Mouse (Mus musculus) forebrain, postnatal 0 days (tissue): ENCODE measurements around the gene 4933402N03Rik. TPM values are rescaled to one million over a fixed set of nuclear protein-coding genes. Genes with fewer than 3 reads are reported as not detected.

Source experiments
- ATAC-seq: fragments of 200-750 bp; cut with Nextera tagmentation; 2 replicates; pipeline ENCODE4 v1.8.0; 2017; ENCODE audit warnings: mild to moderate bottlenecking, moderate library complexity
- DNase-seq: peaks from one replicate; pipeline ENCODE4 v3.0.0-alpha.2; 2015
- H3K27ac ChIP-seq: fragments of 300-500 bp; sonication (generic); 2 replicates; pipeline ENCODE4 v1.5.1; 2014; ENCODE audit warnings: low read depth, mild to moderate bottlenecking, antibody characterized with exemption, low read length, moderate library complexity, mixed read lengths
- H3K27me3 ChIP-seq: fragments of 300-500 bp; sonication (generic); 2 replicates; pipeline ENCODE4 v1.6.1; 2014; ENCODE audit warnings: mild to moderate bottlenecking, low read length, mixed read lengths; ENCODE audit not compliant: insufficient read depth
- H3K36me3 ChIP-seq: fragments of 300-500 bp; sonication (generic); 2 replicates; pipeline ENCODE4 v1.6.1; 2014; ENCODE audit warnings: mild to moderate bottlenecking, moderate library complexity; ENCODE audit not compliant: insufficient read depth
- H3K4me1 ChIP-seq: fragments of 300-500 bp; sonication (generic); 2 replicates; pipeline ENCODE4 v1.6.1; 2014; ENCODE audit warnings: antibody characterized with exemption; ENCODE audit not compliant: insufficient read depth
- H3K4me2 ChIP-seq: fragments of 300-500 bp; sonication (generic); 2 replicates; pipeline ENCODE4 v1.6.1; 2014; ENCODE audit warnings: low read depth, mild to moderate bottlenecking, moderate library complexity
- H3K4me3 ChIP-seq: fragments of 300-500 bp; sonication (generic); 2 replicates; pipeline ENCODE4 v1.5.1; 2014; ENCODE audit warnings: low read depth, low read length, mixed read lengths
- H3K9ac ChIP-seq: fragments of 300-500 bp; sonication (generic); 2 replicates; pipeline ENCODE4 v1.6.1; 2014; ENCODE audit warnings: mild to moderate bottlenecking
- H3K9me3 ChIP-seq: fragments of 300-500 bp; sonication (generic); 2 replicates; pipeline ENCODE4 v1.6.1; 2016; ENCODE audit warnings: low read length
- CTCF ChIP-seq: sonication (generic); IDR thresholded peaks from 2 replicates; pipeline ENCODE4 v1.5.1; 2016; ENCODE audit warnings: antibody characterized with exemption, control low read depth, low read depth
- WGBS: fragments of 180-500 bp; shearing (Covaris S2); extraction: QIAGEN DNeasy Blood & Tissue Kit; methylation state at CpG from one replicate; pipeline ENCODE4 v1.1.7; 2014; 5-methylcytosine and 5-hydroxymethylcytosine counted together
- polyA plus RNA-seq: library from polyadenylated mRNA; unstranded; fragments of >200 nt; fragmentation: Nextera tagmentation; extraction: Ambion mirVana; gene quantifications from 2 replicates; pipeline ENCODE4 v1.2.1, GENCODE M21; 2015
- total RNA-seq: library from RNA; depleted of rRNA; stranded (reverse); fragments of >200 nt; gene quantifications from 2 replicates; pipeline ENCODE4 v1.2.3, GENCODE M21; 2014; rRNA removed

Gene 4933402N03Rik
- total RNA-seq (not detected in 2 replicates), polyA plus RNA-seq (not detected in 2 replicates)

GRCm38 (mm10) chr7:131146214-131146613 lies at the start of gene 4933402N03Rik:
Gene 4933402N03Rik (minus strand): TSS chr7:131146314.
- no peak within 1 kb of the TSS for H3K27ac ChIP-seq
- H3K4me1 ChIP-seq = no peaks in the 10 kb centered on the region
- TF ChIP-seq CTCF = no peak
- ATAC-seq (no peak), DNase-seq (no peak)
- H3K9me3 ChIP-seq = no peaks in the 10 kb centered on the region
- H3K4me2 ChIP-seq = no peak within 1 kb of the TSS
- no peaks in the 10 kb centered on the region for H3K27me3 ChIP-seq
- no peaks in the 10 kb centered on the region for H3K36me3 ChIP-seq
- H3K9ac ChIP-seq = no peak within 1 kb of the TSS
- 97% methylated on average over 2 of the region's 2 CpGs for WGBS
- no peak within 1 kb of the TSS for H3K4me3 ChIP-seq

- Histone ChIP-seq H3K4me3 (no peak overlapping the region), H3K36me3 (no peaks in the 10 kb centered on the region), H3K4me2 (no peak overlapping the region), H3K27me3 (no peaks in the 10 kb centered on the region), H3K9me3 (no peaks in the 10 kb centered on the region), H3K9ac (no peak overlapping the region), H3K27ac (no peak overlapping the region), H3K4me1 (no peaks in the 10 kb centered on the region)
- TF ChIP-seq CTCF = no peak
- no peak for DNase-seq
- ATAC-seq = no peak
- 96% methylated on average over 14 of the region's 14 CpGs for WGBS
These were observed 41.9 kb upstream of the 4933402N03Rik start for GRCm38 (mm10) chr7:131187996-131188395.

- no peak for TF ChIP-seq CTCF
- Histone ChIP-seq H3K9me3 (no peaks in the 10 kb centered on the region), H3K27ac (no peak overlapping the region), H3K4me3 (no peak overlapping the region), H3K36me3 (no peaks in the 10 kb centered on the region), H3K9ac (no peak overlapping the region), H3K27me3 (no peaks in the 10 kb centered on the region), H3K4me1 (no peaks in the 10 kb centered on the region), H3K4me2 (no peak overlapping the region)
- DNase-seq = no peak
- ATAC-seq = no peak
- WGBS = 70% methylated on average over 8 of the region's 8 CpGs
These were observed 40.9 kb upstream of the 4933402N03Rik start for GRCm38 (mm10) chr7:131187047-131187446.

DNA sequence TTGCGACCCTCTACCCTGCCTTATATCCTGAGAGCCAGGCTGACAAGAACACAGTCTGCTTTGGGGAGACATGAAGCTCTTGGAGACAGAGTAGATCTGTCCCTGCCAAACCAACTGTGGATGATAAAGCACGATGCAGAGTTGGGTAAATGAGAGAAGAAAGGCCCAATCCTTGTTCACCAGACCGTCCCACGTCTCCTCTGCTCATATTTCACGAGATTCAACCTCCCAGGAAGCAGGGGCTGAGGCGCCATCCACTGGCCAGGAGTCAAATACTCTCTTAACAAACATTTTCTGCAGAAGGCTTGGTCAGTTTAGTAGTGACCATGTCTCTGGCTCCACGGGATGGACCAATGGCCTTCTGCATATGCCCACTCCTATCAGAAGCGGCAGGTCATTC lies 38.2 kb upstream of the 4933402N03Rik start:
- H3K4me3 ChIP-seq = no peak overlapping the region
- H3K36me3 ChIP-seq = no peaks in the 10 kb centered on the region
- no peak for TF ChIP-seq CTCF
- no peak overlapping the region for H3K27ac ChIP-seq
- no peaks in the 10 kb centered on the region for H3K9me3 ChIP-seq
- WGBS = 72% methylated on average over 8 of the region's 8 CpGs
- no peak for ATAC-seq
- no peak for DNase-seq
- no peak overlapping the region for H3K4me2 ChIP-seq
- H3K9ac ChIP-seq = no peak overlapping the region
- no peaks in the 10 kb centered on the region for H3K4me1 ChIP-seq
- H3K27me3 ChIP-seq = no peaks in the 10 kb centered on the region

- ATAC-seq (no peak), DNase-seq (peak; percentile 14)
- Histone ChIP-seq H3K4me1 (no peaks in the 10 kb centered on the region), H3K27ac (no peak overlapping the region), H3K27me3 (no peaks in the 10 kb centered on the region), H3K4me3 (no peak overlapping the region), H3K9ac (no peak overlapping the region), H3K9me3 (no peaks in the 10 kb centered on the region), H3K36me3 (no peaks in the 10 kb centered on the region), H3K4me2 (no peak overlapping the region)
- TF ChIP-seq CTCF = peak; percentile 47
- WGBS = 26% methylated on average over 4 of the region's 4 CpGs
These were observed 36.6 kb upstream of the 4933402N03Rik start for GRCm38 (mm10) chr7:131182685-131183084.

DNA sequence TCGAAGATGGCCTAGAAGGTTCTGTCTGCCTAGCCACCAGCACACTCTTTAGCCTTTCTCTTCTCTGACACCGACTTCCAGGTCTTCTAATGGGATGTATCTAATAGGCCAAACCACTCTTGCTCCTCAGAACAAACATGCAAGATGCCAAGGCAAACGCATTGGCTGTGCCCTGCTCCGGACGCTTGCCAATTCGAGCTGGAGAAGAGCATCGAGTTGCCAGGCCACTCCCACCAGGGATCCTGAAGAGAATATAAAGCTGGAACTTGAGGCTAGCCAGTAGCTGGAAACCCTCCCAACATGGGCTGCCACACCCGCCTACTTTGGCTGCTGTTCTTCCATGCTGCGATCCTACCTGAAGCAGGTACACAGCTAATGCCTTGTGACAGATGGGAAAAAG lies 28.0 kb upstream of the 4933402N03Rik start, which contains the start of gene 5430419D17Rik:
Gene 5430419D17Rik, plus strand, starts transcription at position 282 of the 400 bp plus-strand sequence.
- Histone ChIP-seq H3K4me3 (no peak within 1 kb of the TSS), H3K27ac (no peak within 1 kb of the TSS), H3K9ac (no peak within 1 kb of the TSS), H3K9me3 (no peaks in the 10 kb centered on the region), H3K36me3 (no peaks in the 10 kb centered on the region), H3K27me3 (no peaks in the 10 kb centered on the region), H3K4me2 (no peak within 1 kb of the TSS), H3K4me1 (no peaks in the 10 kb centered on the region)
- WGBS = 76% methylated on average over 9 of the region's 9 CpGs
- ATAC-seq (no peak), DNase-seq (no peak)
- TF ChIP-seq CTCF = no peak

GRCm38 (mm10) chr7:131169099-131169498 lies 23.0 kb upstream of the 4933402N03Rik start:
- ATAC-seq (no peak), DNase-seq (no peak)
- Histone ChIP-seq H3K27me3 (no peaks in the 10 kb centered on the region), H3K4me3 (no peak overlapping the region), H3K9ac (no peak overlapping the region), H3K27ac (no peak overlapping the region), H3K4me1 (no peaks in the 10 kb centered on the region), H3K9me3 (no peaks in the 10 kb centered on the region), H3K4me2 (no peak overlapping the region), H3K36me3 (no peaks in the 10 kb centered on the region)
- no peak for TF ChIP-seq CTCF
- 61% methylated on average over 2 of the region's 2 CpGs for WGBS

DNA sequence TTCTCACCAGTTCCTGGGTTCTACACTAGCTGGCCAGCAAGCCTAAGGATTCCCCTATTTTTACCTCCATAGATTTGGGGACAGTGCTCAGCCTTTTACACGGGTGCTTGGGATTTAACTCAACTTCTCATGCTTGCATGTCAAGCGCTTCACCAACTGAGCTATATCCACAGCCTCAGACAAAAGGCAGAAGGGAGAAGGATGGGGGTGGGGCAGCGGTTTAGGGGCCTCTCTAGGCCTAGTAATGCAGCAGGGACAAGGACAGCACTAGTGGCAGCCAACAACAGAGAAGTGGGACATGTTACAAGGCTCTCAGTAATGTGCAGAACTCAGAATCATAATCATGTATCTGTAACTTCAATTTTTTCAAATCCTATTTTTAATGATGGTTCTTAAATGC lies 21.7 kb upstream of the 4933402N03Rik start:
- no peak for TF ChIP-seq CTCF
- Histone ChIP-seq H3K27me3 (no peaks in the 10 kb centered on the region), H3K4me2 (no peak overlapping the region), H3K27ac (no peak overlapping the region), H3K9me3 (no peaks in the 10 kb centered on the region), H3K36me3 (no peaks in the 10 kb centered on the region), H3K4me1 (no peaks in the 10 kb centered on the region), H3K4me3 (no peak overlapping the region), H3K9ac (no peak overlapping the region)
- DNase-seq (no peak), ATAC-seq (no peak)
- WGBS = 78% methylated on average over 3 of the region's 3 CpGs
